Mouse (Mus musculus) liver, embryonic 14.5 days (tissue): ENCODE data around the gene Spata5.

ENCODE experiments used
- CTCF ChIP-seq: IDR thresholded peaks from 2 replicates; pipeline ENCODE4 v1.5.1; 2016; ENCODE audit warnings: antibody characterized with exemption, low read depth, control low read depth
- EP300 ChIP-seq: IDR thresholded peaks from 2 replicates; pipeline ENCODE4 v1.6.1; 2016; ENCODE audit warnings: antibody characterized with exemption, low read depth

DNA sequence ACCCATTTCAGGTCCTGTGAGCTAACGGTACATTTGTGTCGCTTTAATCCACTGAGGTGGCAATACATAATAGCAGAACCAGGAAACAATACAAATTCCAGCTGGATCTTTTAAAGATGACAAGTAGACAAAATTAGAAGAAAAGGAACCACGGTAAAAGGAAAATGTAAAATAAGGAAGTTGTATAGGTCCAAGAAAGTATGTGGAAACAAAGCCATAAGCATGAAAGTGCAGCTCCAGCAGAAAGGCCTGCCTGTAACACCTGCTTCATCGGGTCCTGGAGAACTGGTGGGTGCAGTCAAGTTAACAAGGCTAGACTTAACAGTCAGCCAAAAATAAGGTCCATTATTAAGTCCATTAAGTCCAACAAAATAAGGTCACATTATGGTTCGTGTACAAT lies 164.9 kb downstream of the Spata5 start:
- no peak for TF ChIP-seq CTCF
- no peak for TF ChIP-seq EP300
